Mouse (Mus musculus) midbrain, postnatal 0 days (tissue): ENCODE results near the gene Lrch1. TPM values are rescaled to one million over a fixed set of nuclear protein-coding genes. Genes with fewer than 3 reads are reported as not detected.

ENCODE experiments used
- ATAC-seq: fragments of 200-750 bp; cut with Nextera tagmentation; 2 replicates; pipeline ENCODE4 v1.8.0; 2017; ENCODE audit warnings: moderate number of reproducible peaks, mild to moderate bottlenecking, moderate TSS enrichment, moderate library complexity; ENCODE audit not compliant: low FRiP score
- DNase-seq: peaks from one replicate; pipeline ENCODE4 v3.0.0-alpha.2; 2015; ENCODE audit warnings: low spot score
- H3K27ac ChIP-seq: fragments of 300-500 bp; sonication (generic); 2 replicates; pipeline ENCODE4 v1.5.1; 2014; ENCODE audit warnings: low read depth, mild to moderate bottlenecking, low read length, mixed read lengths
- H3K27me3 ChIP-seq: fragments of 300-500 bp; sonication (generic); 2 replicates; pipeline ENCODE4 v1.6.1; 2014; ENCODE audit warnings: low read length, control low read depth, mixed read lengths; ENCODE audit not compliant: insufficient read depth
- H3K36me3 ChIP-seq: fragments of 300-500 bp; sonication (generic); 2 replicates; pipeline ENCODE4 v1.6.1; 2014; ENCODE audit warnings: low read length, control low read depth, mixed read lengths; ENCODE audit not compliant: insufficient read depth
- H3K4me1 ChIP-seq: fragments of 300-500 bp; sonication (generic); 2 replicates; pipeline ENCODE4 v1.6.1; 2014; ENCODE audit warnings: mild to moderate bottlenecking, control low read depth, antibody characterized with exemption, low read length, mixed read lengths; ENCODE audit not compliant: insufficient read depth
- H3K4me2 ChIP-seq: fragments of 300-500 bp; sonication (generic); 2 replicates; pipeline ENCODE4 v1.6.1; 2014; ENCODE audit warnings: low read depth, mild to moderate bottlenecking, low read length, mixed read lengths; ENCODE audit not compliant: poor library complexity, severe bottlenecking
- H3K4me3 ChIP-seq: fragments of 300-500 bp; sonication (generic); 2 replicates; pipeline ENCODE4 v1.5.1; 2014; ENCODE audit warnings: low read depth, mild to moderate bottlenecking, low read length, moderate library complexity
- H3K9ac ChIP-seq: fragments of 300-500 bp; sonication (generic); replicated peaks from 2 replicates; pipeline ENCODE4 v1.6.1; 2014; ENCODE audit warnings: mild to moderate bottlenecking, low read length, moderate library complexity, mixed read lengths; ENCODE audit not compliant: poor library complexity, severe bottlenecking
- H3K9me3 ChIP-seq: fragments of 300-500 bp; sonication (generic); 2 replicates; pipeline ENCODE4 v1.6.1; 2016; ENCODE audit warnings: low read length, control low read depth
- CTCF ChIP-seq: IDR thresholded peaks from 2 replicates; pipeline ENCODE4 v1.5.1; 2016; ENCODE audit warnings: antibody characterized with exemption, mild to moderate bottlenecking
- whole genome bisulfite sequencing: fragments of 180-500 bp; shearing (Covaris S2); extraction: QIAGEN DNeasy Blood & Tissue Kit; methylation state at CpG from one replicate; pipeline ENCODE4 v1.1.7; 2014; 5-methylcytosine and 5-hydroxymethylcytosine counted together
- polyA plus RNA-seq: library from polyadenylated mRNA; unstranded; fragments of >200 nt; fragmentation: Nextera tagmentation; extraction: Ambion mirVana; gene quantifications from 2 replicates; pipeline ENCODE4 v1.2.1, GENCODE M21; 2015
- total RNA-seq: library from RNA; depleted of rRNA; stranded (reverse); fragments of >200 nt; gene quantifications from 2 replicates; pipeline ENCODE4 v1.2.3, GENCODE M21; 2014

Gene Lrch1
- total and polyA plus RNA-seq, 2 experiments from 2014 or later, result 15.7 to 21.7 TPM

DNA sequence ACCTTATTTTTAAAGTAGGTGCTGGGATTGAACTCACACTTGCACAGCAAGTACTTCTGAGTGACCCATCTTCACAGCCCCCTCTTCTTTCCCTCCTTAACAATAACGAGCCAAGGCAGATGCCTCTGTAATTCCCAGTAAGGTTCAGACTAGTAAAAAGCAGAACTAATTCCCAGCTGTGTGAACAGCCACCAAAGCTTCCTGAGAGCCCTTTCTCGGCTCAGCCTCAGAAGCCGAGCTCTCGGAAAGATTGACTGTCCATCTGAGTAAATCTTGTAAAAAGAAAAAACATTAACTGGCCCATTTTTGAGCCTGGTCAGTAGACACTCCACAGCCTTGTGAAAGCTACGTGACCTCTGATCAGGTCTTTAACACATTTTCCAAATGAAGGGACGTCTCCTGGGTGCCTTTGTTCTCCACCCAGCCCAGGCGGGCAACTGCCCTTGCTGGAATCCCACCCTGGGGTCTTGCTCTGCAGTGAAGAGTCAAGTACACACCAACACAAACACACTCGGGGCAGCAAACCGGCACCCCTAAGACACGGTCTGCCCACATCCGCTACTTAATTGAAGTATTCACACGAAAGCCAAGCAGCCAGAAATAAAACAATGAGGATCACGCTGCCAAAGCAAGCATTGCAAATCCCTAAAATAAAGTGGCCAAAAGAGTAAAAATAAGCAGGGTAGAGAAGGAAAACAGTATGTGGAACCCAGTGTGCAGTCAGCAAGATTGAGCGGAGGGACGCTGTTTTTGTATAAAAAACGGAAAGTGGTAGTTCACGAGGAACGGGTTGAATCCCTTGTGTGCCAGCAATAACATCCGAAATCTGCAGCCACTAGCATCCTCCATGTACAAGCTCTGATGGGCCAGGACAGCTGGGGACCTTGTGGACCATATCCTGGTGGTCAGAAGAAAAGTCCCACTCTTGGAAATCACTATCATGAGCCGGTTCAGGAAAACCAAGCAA lies 80.3 kb downstream of the Lrch1 start:
- no peak for ATAC-seq
- Histone ChIP-seq H3K27me3 (no peaks in the 10 kb centered on the region), H3K4me1 (peaks cover 21% of the 10 kb centered on the region; the same call in 1 of the 2 replicates), H3K9ac (0 out of 2 replicates have a peak overlapping the region, but pooled peaks have one; percentile 39), H3K27ac (no peak overlapping the region), H3K4me3 (0 out of 2 replicates have a peak overlapping the region, but pooled peaks have one; percentile 9), H3K4me2 (peak overlapping the region; percentile 37), H3K36me3 (no peaks in the 10 kb centered on the region), H3K9me3 (no peaks in the 10 kb centered on the region)
- no peak for DNase-seq
- TF ChIP-seq CTCF, result no peak
- 23% methylated on average over 20 of the region's 20 CpGs for WGBS

DNA sequence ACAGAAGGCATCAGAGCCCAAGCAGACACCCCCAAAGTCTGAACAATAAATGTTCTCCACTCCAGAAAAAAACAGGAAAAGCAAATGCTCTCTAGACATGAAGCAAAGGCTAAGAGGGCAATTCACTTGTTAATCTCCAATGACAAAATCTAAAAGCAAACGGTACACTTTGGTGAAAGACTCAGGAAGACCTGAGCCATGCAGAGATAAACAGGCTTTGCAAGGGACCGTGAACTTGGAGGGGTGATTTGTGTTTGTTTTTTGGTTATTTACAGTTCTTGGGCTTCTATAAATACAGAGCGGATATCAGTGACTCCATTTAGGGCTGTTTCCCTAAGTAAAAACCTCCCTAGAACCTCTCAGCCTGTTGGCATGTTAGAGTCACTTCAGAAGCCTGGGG lies 81.9 kb downstream of the Lrch1 start:
- Histone ChIP-seq H3K36me3 (no peaks in the 10 kb centered on the region), H3K4me3 (no peak overlapping the region), H3K4me2 (no peak overlapping the region), H3K27ac (no peak overlapping the region), H3K9ac (no peak overlapping the region), H3K27me3 (no peaks in the 10 kb centered on the region), H3K4me1 (peaks cover 16% of the 10 kb centered on the region; the same call in 1 of the 2 replicates), H3K9me3 (no peaks in the 10 kb centered on the region)
- WGBS, result 71% methylated on average over 3 of the region's 3 CpGs
- DNase-seq (no peak), ATAC-seq (no peak)
- no peak for TF ChIP-seq CTCF

DNA sequence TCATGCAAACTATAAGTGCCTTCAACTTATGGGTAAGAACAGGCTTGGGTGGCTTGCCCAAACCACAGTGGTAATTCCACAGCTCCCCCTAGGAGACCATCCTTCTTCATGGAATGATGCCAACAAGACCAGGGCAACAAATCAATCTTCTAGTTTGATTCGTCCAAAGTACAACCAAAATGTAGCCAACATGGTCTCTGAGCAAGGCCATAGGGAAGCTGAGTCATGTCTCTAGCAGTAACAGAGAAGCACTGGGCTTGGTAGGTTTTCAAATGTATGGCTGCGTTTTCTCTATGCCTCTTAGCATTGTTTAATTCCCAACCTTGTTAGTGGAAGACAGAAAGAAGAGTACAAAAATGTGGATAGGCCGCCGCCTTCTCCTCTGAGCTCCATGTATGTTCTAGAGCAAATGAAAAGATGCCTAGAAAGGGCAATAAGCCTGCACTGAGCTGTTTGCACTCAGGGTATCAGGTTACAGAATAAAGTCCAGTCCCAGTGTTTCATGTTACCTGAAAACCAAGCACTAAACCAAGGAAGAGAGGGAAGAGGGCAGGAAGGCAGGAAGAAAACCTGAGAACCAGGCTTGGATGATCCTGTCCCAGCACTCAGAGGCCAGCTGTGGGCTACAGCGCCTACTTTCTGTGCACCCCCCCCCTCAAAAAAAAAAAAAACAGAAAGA lies 82.7 kb downstream of the Lrch1 start:
- DNase-seq (no peak), ATAC-seq (no peak)
- Histone ChIP-seq H3K9ac (no peak overlapping the region), H3K27ac (no peak overlapping the region), H3K4me2 (no peak overlapping the region), H3K27me3 (no peaks in the 10 kb centered on the region), H3K9me3 (no peaks in the 10 kb centered on the region), H3K36me3 (no peaks in the 10 kb centered on the region), H3K4me1 (peaks cover 16% of the 10 kb centered on the region; the same call in 1 of the 2 replicates), H3K4me3 (no peak overlapping the region)
- WGBS, result 85% methylated on average over 5 of the region's 5 CpGs
- TF ChIP-seq CTCF, result no peak

DNA sequence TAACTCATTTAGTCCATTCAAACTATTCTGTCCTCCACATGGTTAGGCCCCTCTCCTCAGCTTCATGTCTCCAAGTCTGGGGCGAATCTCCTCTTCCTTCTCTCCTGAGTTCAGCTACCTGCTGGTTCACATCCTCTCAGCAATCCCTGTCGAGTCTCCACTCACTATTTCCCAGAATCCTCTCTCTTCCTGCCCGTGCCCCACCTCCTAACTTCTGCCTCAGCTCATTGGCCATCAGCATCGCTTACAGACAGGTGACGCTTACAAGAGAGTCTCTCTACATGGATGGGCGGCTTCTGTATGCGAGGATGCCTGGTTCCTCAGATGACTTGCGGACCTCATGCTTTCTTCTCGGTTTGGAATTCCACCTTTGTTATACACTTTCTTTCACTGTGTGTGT lies 86.2 kb downstream of the Lrch1 start:
- Histone ChIP-seq H3K9me3 (no peaks in the 10 kb centered on the region), H3K36me3 (0 out of 2 replicates have a peak, but pooled peaks cover 4% of the 10 kb centered on the region), H3K4me1 (peaks cover 3% of the 10 kb centered on the region; the same call in 1 of the 2 replicates), H3K9ac (no peak overlapping the region), H3K4me2 (no peak overlapping the region), H3K27me3 (no peaks in the 10 kb centered on the region), H3K4me3 (no peak overlapping the region), H3K27ac (no peak overlapping the region)
- DNase-seq, result no peak
- ATAC-seq, result no peak
- TF ChIP-seq CTCF, result no peak
- WGBS, result 90% methylated on average over 9 of the region's 9 CpGs

DNA sequence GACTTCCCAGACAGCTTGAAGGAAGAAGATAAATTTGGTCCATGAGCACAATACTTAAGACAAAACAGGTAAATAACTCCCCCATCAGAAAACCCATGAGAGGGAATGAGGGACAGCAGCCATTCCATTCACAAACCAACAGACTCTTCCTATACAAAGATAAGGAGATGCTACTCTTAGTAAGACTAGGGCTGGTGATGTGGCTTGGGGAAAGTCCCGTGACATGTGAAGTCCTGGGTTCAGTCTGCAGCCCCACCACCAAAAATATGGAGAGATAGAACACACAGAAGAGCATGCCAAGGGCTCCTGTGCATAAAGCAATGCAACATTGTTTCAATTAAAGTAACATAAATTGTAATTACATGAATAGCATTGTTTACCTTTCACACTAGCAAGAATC lies 88.5 kb downstream of the Lrch1 start:
- no peak overlapping the region for H3K4me3 ChIP-seq
- no peak overlapping the region for H3K9ac ChIP-seq
- H3K4me1 ChIP-seq, result no peaks in the 10 kb centered on the region
- H3K36me3 ChIP-seq, result 0 out of 2 replicates have a peak, but pooled peaks cover 4% of the 10 kb centered on the region
- no peak for TF ChIP-seq CTCF
- no peak overlapping the region for H3K27ac ChIP-seq
- DNase-seq (no peak), ATAC-seq (no peak)
- H3K4me2 ChIP-seq, result no peak overlapping the region
- no peaks in the 10 kb centered on the region for H3K27me3 ChIP-seq
- no peaks in the 10 kb centered on the region for H3K9me3 ChIP-seq
- 93% methylated on average over 1 of the region's 1 CpGs for WGBS
